In genomic region chr19:3654940-3655339, GRCm38 (mm10) we compare ENCODE assay signal across 13 mouse cellular contexts. TPM values are rescaled to one million over a fixed set of nuclear protein-coding genes. Genes with fewer than 3 reads are reported as not detected.
A peak's percentile ranks its signal among the peaks of the same experiment; 100 is the strongest.
DNase-seq lines count a peak whose midpoint lies in the region; ATAC-seq and TF ChIP-seq lines count a peak whose summit lies in the region.
"Had no signal": no experiment of that assay in that cellular context is flagged by ENCODE, and none has a peak within 500 bp of the region (broad histone marks: within the 10 kb centered on the region; RNA-seq: fewer than 3 reads in every experiment).

No protein-coding gene starts in this region.

- intact Hi-C loops in heart, postnatal 25 days (cut with DNase I) = no loop called here

- WGBS in heart, embryonic 15.5 days = 60% methylated on average over 4 of the region's 4 CpGs
- WGBS in lung, embryonic 14.5 days = 78% methylated on average over 4 of the region's 4 CpGs

- peaks cover 31% of the 10 kb centered on the region for H3K36me3 ChIP-seq in heart, embryonic 15.5 days
- peaks cover 49% of the 10 kb centered on the region for H3K36me3 ChIP-seq in lung, embryonic 14.5 days (ENCODE audit: insufficient read depth)
- H3K36me3 ChIP-seq: midbrain, embryonic 15.5 days had no signal

- no peak overlapping the region for H3K4me3 ChIP-seq in heart, embryonic 15.5 days
- H3K4me3 ChIP-seq in lung, embryonic 14.5 days (ENCODE audit: low read depth, low read length) = no peak overlapping the region
- H3K4me3 ChIP-seq: midbrain, embryonic 15.5 days had no signal

- ATAC-seq in heart, embryonic 15.5 days (replicated peaks; ENCODE audit: insufficient number of reproducible peaks, insufficient read depth, low FRiP score, low read depth) = no peak
- ATAC-seq in lung, embryonic 14.5 days (ENCODE audit: insufficient read depth) = no peak
- ATAC-seq in granulocyte monocyte progenitor cell, adult 5-6 weeks (replicated peaks; ENCODE audit: poor library complexity, severe bottlenecking) = peak; percentile 83
- ATAC-seq: forebrain, postnatal 0 days; midbrain, embryonic 15.5 days had no signal

- no peak overlapping the region for H3K4me2 ChIP-seq in heart, embryonic 15.5 days
- no peak overlapping the region for H3K4me2 ChIP-seq in lung, embryonic 14.5 days
- H3K4me2 ChIP-seq: midbrain, embryonic 15.5 days had no signal

- no peaks in the 10 kb centered on the region for H3K9me3 ChIP-seq in heart, embryonic 15.5 days (replicated peaks)
- peaks cover 4% of the 10 kb centered on the region; the same call in 1 of the 2 replicates for H3K9me3 ChIP-seq in lung, embryonic 14.5 days (ENCODE audit: low read depth, low read length)
- H3K9me3 ChIP-seq: midbrain, embryonic 15.5 days had no signal

- H3K27ac ChIP-seq in heart, embryonic 15.5 days = peak overlapping the region; percentile 33; the same call in 1 of the 2 replicates
- no peak overlapping the region for H3K27ac ChIP-seq in lung, embryonic 14.5 days (ENCODE audit: low read depth)
- H3K27ac ChIP-seq: midbrain, embryonic 15.5 days had no signal

- no peak overlapping the region for H3K9ac ChIP-seq in heart, embryonic 15.5 days
- no peak overlapping the region for H3K9ac ChIP-seq in lung, embryonic 14.5 days
- H3K9ac ChIP-seq: forebrain, postnatal 0 days; midbrain, embryonic 15.5 days had no signal

- peaks cover 25% of the 10 kb centered on the region for H3K4me1 ChIP-seq in heart, embryonic 15.5 days (replicated peaks)
- 0 out of 2 replicates have a peak, but pooled peaks cover under 1% of the 10 kb centered on the region for H3K4me1 ChIP-seq in lung, embryonic 14.5 days (ENCODE audit: insufficient read depth)
- H3K4me1 ChIP-seq: midbrain, embryonic 15.5 days had no signal

- TF ChIP-seq CTCF in lung, embryonic 14.5 days (IDR thresholded peaks at IDR 0.05; ENCODE audit: low read depth) = peak; percentile 44

- DNase-seq in heart, postnatal 25 days (ENCODE audit: low spot score) = no peak
- no peak for DNase-seq in lung, embryonic 14.5 days
- DNase-seq in lung, postnatal 10 days = no peak
- peak; percentile 42 to 55 for DNase-seq in thymus, postnatal 36 days
- no peak for DNase-seq in urinary bladder, postnatal 25 days (ENCODE audit: low spot score)
- DNase-seq: cerebellum, postnatal 25 days; forebrain, postnatal 0 days; heart, postnatal 4 days; lung, adult 2 months; right cerebral cortex, postnatal 4 days had no signal

- no peaks in the 10 kb centered on the region for H3K27me3 ChIP-seq in heart, embryonic 15.5 days
- no peaks in the 10 kb centered on the region for H3K27me3 ChIP-seq in lung, embryonic 14.5 days (ENCODE audit: insufficient read depth, low read length)
- H3K27me3 ChIP-seq: midbrain, embryonic 15.5 days had no signal

RNA-seq across cellular contexts. Expression of gene Lrp5, which starts 31.4 kb away (rescaled TPM):
- polyA plus RNA-seq in heart, embryonic 15.5 days (2015; fragmentation: Nextera tagmentation; extraction: Ambion mirVana) = 3.0 and 4.3 TPM in 2 replicates
- total RNA-seq in heart, postnatal 25 days (2021) = 10 to 100 TPM; 49.8 to 52.1 TPM
- 9.3 and 11.4 TPM in 2 replicates for polyA plus RNA-seq in lung, embryonic 14.5 days (2014; fragmentation: Nextera tagmentation; extraction: Ambion mirVana)
- 28.0 and 36.6 TPM in 2 replicates for total RNA-seq in granulocyte monocyte progenitor cell, adult 5-6 weeks (2014; fragmentation: Nextera tagmentation)
- 12.5 and 15.1 TPM in 2 replicates for total RNA-seq in granulocyte monocyte progenitor cell, adult 5-6 weeks (2017)

RNA-seq across cellular contexts. Expression of gene 1810055G02Rik, which starts 53.2 kb away (rescaled TPM):
- 15.9 and 26.6 TPM in 2 replicates for polyA plus RNA-seq in heart, embryonic 15.5 days (2015; fragmentation: Nextera tagmentation; extraction: Ambion mirVana)
- total RNA-seq in heart, postnatal 25 days (2021) = 1 to 10 TPM; 7.9 to 8.3 TPM
- 40.3 and 40.9 TPM in 2 replicates for polyA plus RNA-seq in lung, embryonic 14.5 days (2014; fragmentation: Nextera tagmentation; extraction: Ambion mirVana)
- total RNA-seq in granulocyte monocyte progenitor cell, adult 5-6 weeks (2014; fragmentation: Nextera tagmentation) = 10.0 and 13.4 TPM in 2 replicates
- 4.5 and 9.0 TPM in 2 replicates for total RNA-seq in granulocyte monocyte progenitor cell, adult 5-6 weeks (2017)

Comparison
In these comparisons a context has a peak if more than half of its experiments do, and no peak if none do; other contexts are left out.
1. DNase-seq: peak in thymus, postnatal 36 days (2 of 2); none in heart, postnatal 25 days (single experiment), lung, embryonic 14.5 days (single experiment), lung, postnatal 10 days (single experiment) and urinary bladder, postnatal 25 days (single experiment).